Mouse (Mus musculus): ENCODE results near the gene Tspan6. TPM values are rescaled to one million over a fixed set of nuclear protein-coding genes. Genes with fewer than 3 reads are reported as not detected.

Gene Tspan6
- polyA plus RNA-seq, 1 experiment from 2014 or later: 171 TPM

DNA sequence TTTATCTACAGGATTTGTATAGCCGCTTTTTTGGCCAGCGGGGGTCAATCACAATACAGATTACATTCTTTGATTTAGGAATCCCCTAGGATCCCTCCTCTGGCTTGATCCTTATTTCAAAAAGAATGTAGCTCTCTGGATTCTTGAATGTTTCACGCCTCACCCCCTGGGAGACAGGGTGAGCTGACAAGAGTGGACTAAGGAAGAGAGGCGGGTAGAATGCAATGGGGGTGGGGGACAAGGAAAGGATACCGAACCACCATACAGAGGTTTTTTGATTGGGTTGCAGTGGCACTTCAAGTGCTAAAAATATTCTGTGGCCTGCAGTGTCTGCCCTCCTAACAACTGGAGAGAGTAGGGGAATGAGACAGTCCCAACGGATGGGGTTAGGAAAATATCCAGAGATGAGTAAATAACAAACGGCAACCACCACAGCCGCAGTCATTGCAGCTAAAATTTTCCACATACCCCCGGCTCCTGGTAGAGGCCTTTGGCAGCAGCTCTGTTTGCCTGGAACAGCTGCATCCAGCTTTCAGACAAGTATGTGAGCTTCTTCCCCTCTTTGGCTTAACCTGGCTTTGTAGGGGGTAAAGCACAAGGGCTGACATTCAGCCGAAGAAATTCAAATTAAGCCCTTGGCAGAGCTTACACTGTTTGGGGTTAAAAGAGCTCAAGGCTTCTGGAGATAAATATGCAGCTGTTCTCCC is 13.3 kb upstream of the Tspan6 start:
- Histone ChIP-seq H3K4me2 (replicated peaks; ENCODE audit: low read depth, low read length) (no peak overlapping the region), H3K36me3 (ENCODE audit: insufficient read depth, low read length) (no peaks in the 10 kb centered on the region), H3K27me3 (ENCODE audit: insufficient read depth, low read length) (peaks cover 3% of the 10 kb centered on the region; the same call in 1 of the 2 replicates), H3K4me3 (ENCODE audit: low read length) (no peak overlapping the region), H3K9ac (replicated peaks; ENCODE audit: low read length) (no peak overlapping the region), H3K27ac (ENCODE audit: low read length) (peak overlapping the region; percentile 34; the same call in 1 of the 2 replicates), H3K4me1 (ENCODE audit: insufficient read depth, low read length) (no peaks in the 10 kb centered on the region), H3K9me3 (ENCODE audit: low read length) (no peaks in the 10 kb centered on the region)
- 66% methylated on average over 10 of the region's 10 CpGs for WGBS
- ATAC-seq (ENCODE audit: low FRiP score, low TSS enrichment): no peak

DNA sequence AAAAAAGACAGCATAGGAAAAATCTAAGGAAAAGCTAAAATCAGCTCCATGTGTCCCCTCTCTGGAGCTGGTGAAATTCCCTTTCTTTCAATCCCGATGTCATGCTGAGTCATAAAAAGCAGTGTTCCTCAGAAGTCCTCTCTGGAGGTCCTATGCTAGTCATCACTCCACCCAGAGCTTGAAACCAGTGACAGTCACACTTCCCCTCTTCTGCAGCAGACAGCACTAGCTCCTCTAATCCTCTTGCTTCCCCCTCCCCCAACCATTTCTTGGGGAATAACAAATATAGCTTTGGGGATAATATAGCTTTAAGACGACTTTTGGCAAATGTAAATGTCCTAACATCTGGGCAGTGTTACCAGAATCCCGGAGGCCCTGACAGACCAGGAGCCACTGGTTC is 10.0 kb upstream of the Tspan6 start, which contains the start of gene Srpx2:
Srpx2 (plus strand) TSS at position 166 of the 400 bp plus-strand sequence.
- ATAC-seq (ENCODE audit: low FRiP score, low TSS enrichment): no peak
- H3K9ac ChIP-seq (replicated peaks; ENCODE audit: low read length): no peak within 1 kb of the TSS
- H3K27ac ChIP-seq (ENCODE audit: low read length): no peak within 1 kb of the TSS
- H3K4me3 ChIP-seq (ENCODE audit: low read length): peak within 1 kb of the TSS; percentile 6; the same call in 1 of the 2 replicates
- WGBS: 33% methylated on average over 3 of the region's 3 CpGs
- peak within 1 kb of the TSS; percentile 27; the same call in 1 of the 2 replicates for H3K4me2 ChIP-seq (replicated peaks; ENCODE audit: low read depth, low read length)
- H3K4me1 ChIP-seq (ENCODE audit: insufficient read depth, low read length): no peaks in the 10 kb centered on the region
- no peaks in the 10 kb centered on the region for H3K36me3 ChIP-seq (ENCODE audit: insufficient read depth, low read length)
- no peaks in the 10 kb centered on the region for H3K9me3 ChIP-seq (ENCODE audit: low read length)
- H3K27me3 ChIP-seq (ENCODE audit: insufficient read depth, low read length): peaks cover 3% of the 10 kb centered on the region; the same call in 1 of the 2 replicates

DNA sequence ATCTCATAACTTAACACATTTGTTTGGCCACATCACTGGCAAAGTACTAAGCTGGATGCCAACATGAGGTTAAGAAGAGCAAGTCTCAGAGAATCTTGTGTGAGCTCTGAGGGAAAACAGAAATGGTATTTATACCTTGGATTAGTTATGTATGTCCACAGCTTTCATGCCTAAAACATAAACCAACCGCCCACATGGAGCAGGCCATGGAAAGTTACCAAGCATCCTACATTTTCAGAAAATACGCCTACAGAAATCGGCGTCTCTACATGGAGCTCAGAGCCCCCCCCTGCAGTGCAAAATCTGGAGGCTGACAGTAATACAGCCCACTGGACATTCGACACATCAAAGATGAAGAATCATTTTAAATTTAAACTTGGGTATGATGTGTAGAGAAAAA is 10.1 kb downstream of the Tspan6 start:
- H3K4me1 ChIP-seq (ENCODE audit: insufficient read depth, low read length): no peaks in the 10 kb centered on the region
- no peak for ATAC-seq (ENCODE audit: low FRiP score, low TSS enrichment)
- H3K9me3 ChIP-seq (ENCODE audit: low read length): no peaks in the 10 kb centered on the region
- WGBS: 84% methylated on average over 5 of the region's 5 CpGs
- H3K27me3 ChIP-seq (ENCODE audit: insufficient read depth, low read length): no peaks in the 10 kb centered on the region
- 0 out of 2 replicates have a peak, but pooled peaks cover 3% of the 10 kb centered on the region for H3K36me3 ChIP-seq (ENCODE audit: insufficient read depth, low read length)
- H3K27ac ChIP-seq (ENCODE audit: low read length): no peak overlapping the region
- no peak overlapping the region for H3K4me2 ChIP-seq (replicated peaks; ENCODE audit: low read depth, low read length)
- H3K4me3 ChIP-seq (ENCODE audit: low read length): no peak overlapping the region
- H3K9ac ChIP-seq (replicated peaks; ENCODE audit: low read length): no peak overlapping the region

DNA sequence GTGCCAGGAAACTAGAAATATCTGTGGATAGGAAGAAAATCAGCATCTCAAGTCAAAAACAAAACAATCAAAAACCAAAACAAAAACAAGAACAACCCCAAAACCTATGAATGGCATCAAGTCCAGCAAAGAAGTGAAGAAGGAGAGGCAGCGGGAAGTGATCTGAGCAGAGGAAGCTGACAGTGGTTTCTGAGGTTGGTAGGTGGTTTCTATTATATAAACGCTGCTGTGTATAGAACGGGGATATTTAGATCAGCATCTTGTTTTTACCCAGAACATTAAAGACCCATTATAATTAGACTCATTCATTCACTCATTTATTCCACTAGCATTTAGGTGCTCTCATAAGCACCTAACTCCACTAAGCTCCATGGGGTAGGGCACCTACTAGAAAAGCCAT is 10.9 kb downstream of the Tspan6 start:
- Histone ChIP-seq H3K4me2 (replicated peaks; ENCODE audit: low read depth, low read length) (no peak overlapping the region), H3K9ac (replicated peaks; ENCODE audit: low read length) (no peak overlapping the region), H3K4me3 (ENCODE audit: low read length) (no peak overlapping the region), H3K4me1 (ENCODE audit: insufficient read depth, low read length) (no peaks in the 10 kb centered on the region), H3K36me3 (ENCODE audit: insufficient read depth, low read length) (0 out of 2 replicates have a peak, but pooled peaks cover 3% of the 10 kb centered on the region), H3K27me3 (ENCODE audit: insufficient read depth, low read length) (no peaks in the 10 kb centered on the region), H3K9me3 (ENCODE audit: low read length) (no peaks in the 10 kb centered on the region), H3K27ac (ENCODE audit: low read length) (no peak overlapping the region)
- WGBS: 99% methylated on average over 3 of the region's 3 CpGs
- no peak for ATAC-seq (ENCODE audit: low FRiP score, low TSS enrichment)

DNA sequence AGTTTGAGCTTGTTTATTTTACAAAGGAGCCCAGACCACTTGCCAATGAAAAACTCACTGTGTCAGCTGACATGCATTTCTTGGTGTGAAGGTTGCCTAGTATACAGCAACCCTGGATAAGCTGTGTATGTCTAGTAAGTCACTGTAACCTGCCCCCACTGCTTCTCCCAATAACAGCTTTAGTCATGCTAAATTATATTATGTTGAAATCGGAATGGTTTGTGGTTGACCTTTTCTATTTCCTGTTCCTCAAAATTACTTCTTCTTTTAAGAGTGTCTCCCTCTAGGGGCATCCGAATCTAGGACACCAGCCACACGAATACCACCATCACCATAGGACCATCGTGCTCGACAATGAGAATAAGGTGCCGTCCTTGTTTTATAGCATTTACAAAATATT is 28.5 kb downstream of the Tspan6 start:
- peaks cover 5% of the 10 kb centered on the region; the same call in 1 of the 2 replicates for H3K27me3 ChIP-seq (ENCODE audit: insufficient read depth, low read length)
- no peaks in the 10 kb centered on the region for H3K36me3 ChIP-seq (ENCODE audit: insufficient read depth, low read length)
- no peak overlapping the region for H3K9ac ChIP-seq (replicated peaks; ENCODE audit: low read length)
- H3K9me3 ChIP-seq (ENCODE audit: low read length): no peaks in the 10 kb centered on the region
- H3K4me2 ChIP-seq (replicated peaks; ENCODE audit: low read depth, low read length): no peak overlapping the region
- 88% methylated on average over 6 of the region's 6 CpGs for WGBS
- H3K27ac ChIP-seq (ENCODE audit: low read length): no peak overlapping the region
- no peak for ATAC-seq (ENCODE audit: low FRiP score, low TSS enrichment)
- H3K4me1 ChIP-seq (ENCODE audit: insufficient read depth, low read length): no peaks in the 10 kb centered on the region
- no peak overlapping the region for H3K4me3 ChIP-seq (ENCODE audit: low read length)

DNA sequence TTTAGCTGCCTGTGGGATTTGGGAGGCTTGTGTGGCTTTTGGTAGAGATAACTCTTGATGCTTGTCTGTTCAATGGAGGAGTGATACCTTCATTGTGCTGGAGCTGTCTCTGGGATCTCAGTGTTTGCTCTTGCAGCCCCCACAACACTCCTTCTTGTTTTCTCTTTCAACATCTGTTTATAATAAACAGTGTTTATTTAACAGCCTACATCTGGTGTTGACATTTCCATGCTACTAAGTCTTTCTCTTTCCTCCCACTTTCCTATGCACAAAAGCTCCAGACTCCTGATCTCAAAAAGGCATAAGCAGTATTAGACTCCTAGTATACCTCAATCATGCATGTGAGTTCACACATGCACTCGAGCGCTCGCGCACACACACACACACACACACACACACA is 44.6 kb downstream of the Tspan6 start:
- Histone ChIP-seq H3K4me2 (replicated peaks; ENCODE audit: low read depth, low read length) (no peak overlapping the region), H3K9ac (replicated peaks; ENCODE audit: low read length) (no peak overlapping the region), H3K27me3 (ENCODE audit: insufficient read depth, low read length) (peaks cover 17% of the 10 kb centered on the region; the same call in 1 of the 2 replicates), H3K4me1 (ENCODE audit: insufficient read depth, low read length) (no peaks in the 10 kb centered on the region), H3K27ac (ENCODE audit: low read length) (no peak overlapping the region), H3K36me3 (ENCODE audit: insufficient read depth, low read length) (no peaks in the 10 kb centered on the region), H3K9me3 (ENCODE audit: low read length) (no peaks in the 10 kb centered on the region), H3K4me3 (ENCODE audit: low read length) (no peak overlapping the region)
- 82% methylated on average over 4 of the region's 4 CpGs for WGBS
- no peak for ATAC-seq (ENCODE audit: low FRiP score, low TSS enrichment)

DNA sequence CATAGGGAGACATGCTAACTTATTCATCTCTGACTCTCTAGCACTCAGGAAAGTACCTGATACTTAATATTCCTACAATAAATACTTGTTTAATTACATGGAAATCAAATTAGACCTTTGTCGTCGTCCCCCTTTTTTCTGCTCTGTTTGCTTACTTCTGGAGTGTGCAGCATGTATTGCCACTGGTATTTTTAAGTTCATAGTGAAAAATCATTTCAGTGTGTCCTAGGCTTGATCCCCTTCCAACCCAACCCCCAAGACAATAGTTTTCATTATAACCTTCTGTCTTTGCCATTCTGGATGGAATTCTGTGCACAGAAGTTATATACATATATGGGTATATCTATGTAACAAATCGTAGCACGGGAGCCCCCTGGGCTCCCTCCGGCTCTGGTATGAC is 47.5 kb downstream of the Tspan6 start, which contains the start of gene Tnmd:
Tnmd (plus strand) TSS at position 301 of the 400 bp plus-strand sequence.
- WGBS: 88% methylated on average over 5 of the region's 5 CpGs
- H3K4me2 ChIP-seq (replicated peaks; ENCODE audit: low read depth, low read length): no peak within 1 kb of the TSS
- no peaks in the 10 kb centered on the region for H3K4me1 ChIP-seq (ENCODE audit: insufficient read depth, low read length)

More for the DNA sequence above, 47.5 kb downstream of the Tspan6 start, which contains the start of gene Tnmd:
- H3K27me3 ChIP-seq (ENCODE audit: insufficient read depth, low read length): peaks cover 10% of the 10 kb centered on the region; the same call in 1 of the 2 replicates
- H3K27ac ChIP-seq (ENCODE audit: low read length): no peak within 1 kb of the TSS
- H3K4me3 ChIP-seq (ENCODE audit: low read length): no peak within 1 kb of the TSS
- no peaks in the 10 kb centered on the region for H3K9me3 ChIP-seq (ENCODE audit: low read length)
- H3K36me3 ChIP-seq (ENCODE audit: insufficient read depth, low read length): no peaks in the 10 kb centered on the region
- no peak for ATAC-seq (ENCODE audit: low FRiP score, low TSS enrichment)
- no peak within 1 kb of the TSS for H3K9ac ChIP-seq (replicated peaks; ENCODE audit: low read length)

Other genes starting within 250 kb of the Tspan6 start
- gene Pcdh19, start 209.4 kb downstream of the Tspan6 start, polyA plus RNA-seq (2015; fragmentation: Nextera tagmentation; extraction: Ambion mirVana): 2.5 and 4.7 TPM in 2 replicates
- gene Tnmd, start 47.4 kb downstream of the Tspan6 start, polyA plus RNA-seq (2015; fragmentation: Nextera tagmentation; extraction: Ambion mirVana): 0.46 and 1.6 TPM in 2 replicates
- gene Srpx2, start 10.0 kb upstream of the Tspan6 start, polyA plus RNA-seq (2015; fragmentation: Nextera tagmentation; extraction: Ambion mirVana): 5.8 and 6.3 TPM in 2 replicates
- gene Sytl4, start 83.4 kb upstream of the Tspan6 start, polyA plus RNA-seq (2015; fragmentation: Nextera tagmentation; extraction: Ambion mirVana): 4.6 and 5.7 TPM in 2 replicates
- 44.3 and 47.9 TPM in 2 replicates for gene Cstf2, start 160.8 kb upstream of the Tspan6 start, polyA plus RNA-seq (2015; fragmentation: Nextera tagmentation; extraction: Ambion mirVana)